Mouse (Mus musculus): ENCODE results near the gene Rabep1.

Rabep1 gene

DNA sequence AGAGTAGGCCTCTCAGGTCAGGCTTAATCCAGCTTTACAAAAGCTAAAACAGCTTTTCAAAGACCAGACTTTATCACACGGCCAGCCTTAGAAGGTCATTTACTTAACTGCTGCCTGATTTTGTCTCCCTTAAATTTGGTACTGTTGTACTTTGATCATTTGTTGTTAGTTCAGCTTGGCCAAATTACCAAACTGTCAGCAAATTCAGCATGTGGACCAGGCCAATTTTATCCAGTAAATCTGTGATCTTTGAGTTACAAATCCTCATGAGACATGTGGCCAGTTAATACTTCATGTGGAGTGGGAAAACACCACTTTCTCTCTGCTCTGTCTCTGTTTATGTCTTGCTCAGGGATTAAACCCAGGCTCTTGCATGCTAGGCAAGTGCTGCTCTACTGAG is 128.0 kb downstream of the Rabep1 start:
- no peak for TF ChIP-seq GATA4 (IDR thresholded peaks at IDR 0.05; ENCODE audit: insufficient replicate concordance, low read length)

GRCm38 (mm10) chr11:70973947-70974346 is 129.4 kb downstream of the Rabep1 start:
- TF ChIP-seq GATA4 (IDR thresholded peaks at IDR 0.05; ENCODE audit: insufficient replicate concordance, low read length), result no peak

- no peak for TF ChIP-seq GATA4 (IDR thresholded peaks at IDR 0.05; ENCODE audit: insufficient replicate concordance, low read length)
These were observed 130.6 kb downstream of the Rabep1 start for GRCm38 (mm10) chr11:70975193-70975592.

DNA sequence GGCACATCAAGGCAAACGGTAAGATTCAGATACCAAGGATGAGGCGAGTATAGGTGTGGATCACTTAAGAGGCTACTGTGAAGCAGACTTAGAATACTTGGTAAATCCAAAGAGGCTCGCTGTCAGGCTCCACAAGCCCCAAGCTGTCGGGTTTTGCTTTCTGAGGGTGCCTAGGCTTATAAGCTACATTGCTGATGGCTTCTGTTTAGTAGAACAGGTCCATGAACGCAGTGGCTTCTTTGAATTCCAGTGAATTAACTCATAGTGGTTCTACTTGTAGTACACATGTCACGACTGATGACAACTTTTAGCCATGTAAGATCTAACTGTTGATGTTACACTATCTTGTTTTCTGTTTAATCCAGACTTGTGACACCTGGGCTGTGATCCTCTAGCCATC is 132.7 kb downstream of the Rabep1 start:
- TF ChIP-seq GATA4 (IDR thresholded peaks at IDR 0.05; ENCODE audit: insufficient replicate concordance, low read length), result no peak

DNA sequence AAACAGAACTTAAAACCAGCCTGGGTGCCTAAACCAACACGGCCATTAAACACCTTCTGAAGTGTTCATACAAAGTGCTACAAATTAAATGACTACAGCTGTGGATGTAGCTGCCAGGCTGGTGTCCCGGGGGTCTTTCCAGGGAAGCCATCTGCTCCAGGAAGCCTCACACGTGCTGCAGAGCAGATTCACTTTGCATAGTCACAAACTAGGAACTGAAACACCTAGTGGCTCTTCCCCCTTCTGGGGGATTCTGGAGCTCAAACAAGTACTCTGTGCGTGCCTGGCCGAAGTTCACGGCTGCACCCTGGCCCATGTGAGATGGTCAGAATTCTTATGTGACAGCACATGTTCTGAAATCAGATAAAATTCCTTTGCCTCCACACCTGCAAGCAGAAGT is 135.7 kb downstream of the Rabep1 start:
- TF ChIP-seq GATA4 (IDR thresholded peaks at IDR 0.05; ENCODE audit: insufficient replicate concordance, low read length), result no peak

- TF ChIP-seq GATA4 (IDR thresholded peaks at IDR 0.05; ENCODE audit: insufficient replicate concordance, low read length), result no peak
These were observed 136.4 kb downstream of the Rabep1 start for GRCm38 (mm10) chr11:70980751-70981510.

GRCm38 (mm10) chr11:70982030-70982429 is 137.5 kb downstream of the Rabep1 start:
- no peak for TF ChIP-seq GATA4 (IDR thresholded peaks at IDR 0.05; ENCODE audit: insufficient replicate concordance, low read length)

GRCm38 (mm10) chr11:70982557-70983228 is 138.1 kb downstream of the Rabep1 start, which contains the start of gene C1qbp:
Gene C1qbp, minus strand, starts transcription at chr11:70983026.
- peak; percentile 41; the same call in 1 of the 2 replicates for TF ChIP-seq GATA4 (IDR thresholded peaks at IDR 0.05; ENCODE audit: insufficient replicate concordance, low read length)

Data from liver, adult (tissue).